Mouse (Mus musculus): ENCODE data around the gene Usp2. TPM values are rescaled to one million over a fixed set of nuclear protein-coding genes. Genes with fewer than 3 reads are reported as not detected.
A peak's percentile ranks its signal among the peaks of the same experiment; 100 is the strongest.

The Usp2 gene
- polyA plus RNA-seq, 1 experiment: 7.2 TPM

DNA sequence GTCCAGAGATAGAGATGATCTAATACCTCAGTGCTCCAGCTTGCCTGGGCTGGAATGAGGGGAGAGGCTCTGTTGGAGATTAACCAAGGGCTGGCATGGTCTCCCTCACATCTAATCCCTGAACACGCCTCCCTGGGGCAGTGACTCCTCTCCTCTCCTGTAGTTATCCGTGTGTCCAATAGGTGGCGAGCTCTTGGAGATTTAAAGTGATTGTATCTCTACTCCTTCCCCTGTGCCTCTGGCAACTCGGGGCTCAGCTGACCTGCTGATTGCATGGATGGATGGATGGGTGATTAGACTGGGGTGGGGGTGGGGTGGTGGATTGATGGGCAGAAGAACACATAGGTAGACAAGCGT, 9.9 kb downstream of the Usp2 start:
- H3K4me3 ChIP-seq (ENCODE audit: insufficient read depth, low read depth, low read length): no peak overlapping the region
- H3K4me1 ChIP-seq (ENCODE audit: control insufficient read depth, insufficient read depth, insufficient read length, low read length): no peaks in the 10 kb centered on the region; the same call in 1 of the 2 replicates

GRCm38 (mm10) chr9:44077266-44077910, 10.6 kb downstream of the Usp2 start:
- no peaks in the 10 kb centered on the region; the same call in 1 of the 2 replicates for H3K4me1 ChIP-seq (ENCODE audit: control insufficient read depth, insufficient read depth, insufficient read length, low read length)
- no peak overlapping the region for H3K4me3 ChIP-seq (ENCODE audit: insufficient read depth, low read depth, low read length)
- H3K27ac ChIP-seq (replicated peaks; ENCODE audit: low read depth, low read length): no peak overlapping the region

More for the DNA sequence above, 9.9 kb downstream of the Usp2 start:
- H3K27ac ChIP-seq (replicated peaks; ENCODE audit: low read depth, low read length): no peak overlapping the region

DNA sequence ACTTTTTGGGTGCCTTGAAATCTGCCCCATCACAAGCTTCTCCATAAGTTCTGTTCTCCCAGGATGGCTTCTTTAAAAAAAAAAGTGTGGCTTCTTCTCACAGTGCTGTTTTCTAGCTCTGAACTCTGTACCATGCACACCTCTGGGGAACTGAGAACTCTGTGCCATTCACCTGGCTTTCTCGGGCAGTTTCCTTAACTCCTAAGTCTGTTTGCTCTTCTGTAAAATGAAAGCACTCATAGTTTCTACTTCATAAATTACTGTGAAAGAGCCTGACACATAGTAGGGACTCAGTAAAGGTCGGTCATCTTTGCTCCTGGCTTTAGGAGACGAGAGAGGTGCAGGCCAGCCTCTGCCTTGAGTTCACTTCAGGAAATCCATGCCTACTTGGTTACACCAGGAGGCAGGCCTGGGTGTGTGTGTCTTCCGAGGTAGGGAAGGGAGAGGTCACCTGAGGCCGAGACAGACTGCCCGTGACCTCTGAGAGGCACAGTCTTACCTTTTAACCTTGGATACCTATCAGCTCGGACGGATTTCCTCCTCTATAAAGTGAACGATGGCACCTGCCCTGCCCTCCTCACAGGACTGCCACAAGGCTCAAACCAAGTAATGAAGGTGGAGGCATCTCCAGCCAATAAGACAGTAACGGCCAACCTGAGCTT, 11.4 kb downstream of the Usp2 start:
- no peak overlapping the region for H3K27ac ChIP-seq (replicated peaks; ENCODE audit: low read depth, low read length)
- no peak overlapping the region for H3K4me3 ChIP-seq (ENCODE audit: insufficient read depth, low read depth, low read length)
- no peaks in the 10 kb centered on the region; the same call in 1 of the 2 replicates for H3K4me1 ChIP-seq (ENCODE audit: control insufficient read depth, insufficient read depth, insufficient read length, low read length)

GRCm38 (mm10) chr9:44078955-44079756, 12.3 kb downstream of the Usp2 start:
- H3K27ac ChIP-seq (replicated peaks; ENCODE audit: low read depth, low read length): no peak overlapping the region
- no peaks in the 10 kb centered on the region; the same call in 1 of the 2 replicates for H3K4me1 ChIP-seq (ENCODE audit: control insufficient read depth, insufficient read depth, insufficient read length, low read length)
- no peak overlapping the region for H3K4me3 ChIP-seq (ENCODE audit: insufficient read depth, low read depth, low read length)

DNA sequence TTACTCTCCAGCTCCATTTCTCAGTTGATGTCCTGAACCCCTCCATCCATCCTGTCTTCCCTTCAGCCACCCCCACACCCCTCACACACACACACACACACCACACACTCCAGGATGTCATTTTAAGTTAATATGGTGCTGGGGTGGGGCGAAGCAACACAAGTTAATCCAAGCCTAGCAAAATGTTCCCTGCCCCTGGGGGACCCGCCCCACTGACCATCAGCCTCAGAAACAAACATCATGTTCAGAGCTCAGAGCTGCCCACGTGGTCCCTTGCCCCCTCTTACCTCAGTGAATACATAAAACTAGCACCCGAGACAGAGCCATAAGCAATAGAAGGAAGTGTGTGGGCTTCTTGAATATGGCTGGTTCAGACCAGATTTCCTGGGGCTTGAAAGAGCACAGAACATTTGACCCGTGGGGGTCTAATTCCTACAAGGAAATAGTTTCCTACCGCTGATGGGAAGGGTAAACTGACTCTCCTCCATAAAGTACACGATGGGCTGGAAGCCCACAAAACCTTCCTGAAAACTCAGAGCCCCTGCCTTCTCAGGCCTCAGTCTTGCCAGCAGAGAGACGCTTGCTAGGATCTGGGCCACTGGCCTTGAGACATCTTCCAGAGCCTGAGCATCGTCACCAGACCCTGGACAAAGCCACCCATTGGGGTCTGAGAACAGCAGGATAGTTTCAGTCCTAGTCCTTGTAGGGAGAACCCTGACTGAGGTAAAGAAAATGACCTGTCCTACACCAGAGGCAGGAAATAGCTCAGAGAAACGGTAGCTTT, 13.4 kb downstream of the Usp2 start:
- Histone ChIP-seq H3K4me1 (ENCODE audit: control insufficient read depth, insufficient read depth, insufficient read length, low read length) (peaks cover 3% of the 10 kb centered on the region), H3K4me3 (ENCODE audit: insufficient read depth, low read depth, low read length) (no peak overlapping the region), H3K27ac (replicated peaks; ENCODE audit: low read depth, low read length) (no peak overlapping the region)

GRCm38 (mm10) chr9:44080953-44081352, 14.1 kb downstream of the Usp2 start:
- no peak overlapping the region for H3K27ac ChIP-seq (replicated peaks; ENCODE audit: low read depth, low read length)
- no peak overlapping the region for H3K4me3 ChIP-seq (ENCODE audit: insufficient read depth, low read depth, low read length)
- peaks cover 3% of the 10 kb centered on the region for H3K4me1 ChIP-seq (ENCODE audit: control insufficient read depth, insufficient read depth, insufficient read length, low read length)

GRCm38 (mm10) chr9:44081581-44081980, 14.8 kb downstream of the Usp2 start:
- no peak overlapping the region for H3K27ac ChIP-seq (replicated peaks; ENCODE audit: low read depth, low read length)
- H3K4me3 ChIP-seq (ENCODE audit: insufficient read depth, low read depth, low read length): no peak overlapping the region
- H3K4me1 ChIP-seq (ENCODE audit: control insufficient read depth, insufficient read depth, insufficient read length, low read length): peaks cover 3% of the 10 kb centered on the region

DNA sequence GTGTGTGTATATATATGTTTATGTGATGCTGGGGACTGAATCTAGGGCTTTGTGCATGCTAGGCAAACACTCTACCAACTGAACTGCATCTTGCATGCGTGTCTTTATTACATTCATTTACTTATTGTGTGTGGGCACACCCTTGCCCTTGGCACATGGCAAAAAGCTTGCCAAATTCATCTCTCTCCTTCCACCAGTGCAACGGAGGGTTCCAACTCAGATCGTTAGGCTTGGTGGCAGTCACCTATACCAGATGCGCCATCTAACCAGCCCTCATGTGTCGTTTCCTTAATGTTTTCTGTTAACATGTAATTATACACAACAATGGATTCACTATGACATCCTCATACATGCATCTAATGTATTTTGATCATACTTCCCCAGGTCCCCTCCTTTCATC, 15.4 kb downstream of the Usp2 start:
- Histone ChIP-seq H3K27ac (replicated peaks; ENCODE audit: low read depth, low read length) (no peak overlapping the region), H3K4me1 (ENCODE audit: control insufficient read depth, insufficient read depth, insufficient read length, low read length) (peaks cover 3% of the 10 kb centered on the region)

DNA sequence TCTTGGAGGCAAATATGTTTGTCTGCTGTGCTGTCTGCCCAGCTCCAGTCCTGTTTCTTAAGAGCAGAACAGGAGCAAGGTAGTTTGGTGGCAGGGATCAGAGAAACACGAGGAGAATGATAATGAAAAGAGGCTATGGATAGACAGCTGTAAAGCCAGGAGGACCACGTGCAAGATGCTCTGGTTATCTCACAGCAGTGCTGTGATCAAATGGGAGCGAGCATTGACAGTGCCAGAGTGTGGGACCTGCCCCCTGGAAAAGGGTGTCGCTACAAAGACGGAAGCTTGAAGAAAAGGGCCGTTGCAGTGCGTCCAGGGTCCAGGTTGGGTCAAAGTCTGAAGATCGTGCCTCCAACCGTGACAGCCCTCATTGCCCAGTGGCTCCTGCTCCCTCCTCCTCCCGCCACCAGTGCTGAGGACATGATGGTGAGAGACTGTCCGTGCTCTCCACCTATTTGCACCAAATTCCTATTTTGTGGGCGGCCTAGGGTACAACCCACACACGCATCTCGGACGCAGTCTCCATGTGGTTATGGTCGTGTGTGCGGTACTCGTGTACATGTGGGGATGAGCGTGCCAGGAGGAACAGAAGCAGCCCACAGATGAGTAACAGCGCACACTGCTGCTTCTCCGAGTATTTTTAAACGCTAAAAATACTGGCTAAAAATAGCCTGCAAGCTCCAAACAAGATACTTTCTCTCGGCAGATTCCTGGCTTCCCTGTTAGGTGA, 16.7 kb downstream of the Usp2 start:
- peaks cover 7% of the 10 kb centered on the region for H3K4me1 ChIP-seq (ENCODE audit: control insufficient read depth, insufficient read depth, insufficient read length, low read length)
- no peak overlapping the region for H3K27ac ChIP-seq (replicated peaks; ENCODE audit: low read depth, low read length)
- H3K4me3 ChIP-seq (ENCODE audit: insufficient read depth, low read depth, low read length): peak overlapping the region; percentile 54; the same call in 1 of the 2 replicates

More for the DNA sequence above, 15.4 kb downstream of the Usp2 start:
- H3K4me3 ChIP-seq (ENCODE audit: insufficient read depth, low read depth, low read length): no peak overlapping the region

DNA sequence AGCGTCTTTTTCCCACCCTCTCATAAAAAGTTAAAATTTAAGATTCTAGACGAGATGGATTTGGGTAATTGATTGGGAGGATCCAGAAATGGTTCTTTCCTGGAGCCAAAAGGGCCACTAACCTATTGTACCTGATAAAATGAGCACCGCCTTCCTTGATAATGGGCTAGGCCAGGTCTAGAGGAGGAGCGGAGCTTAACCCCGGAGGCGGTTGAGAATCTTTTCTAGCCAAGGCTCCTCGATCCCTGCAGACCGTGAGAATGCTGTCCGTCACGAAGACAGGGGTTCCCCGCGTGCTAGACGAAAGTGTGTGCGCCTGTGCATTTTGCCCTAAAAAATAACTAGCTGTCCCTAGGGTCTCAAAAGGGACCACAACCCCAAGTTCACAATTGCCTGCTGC, 17.4 kb downstream of the Usp2 start:
- Histone ChIP-seq H3K4me1 (ENCODE audit: control insufficient read depth, insufficient read depth, insufficient read length, low read length) (peaks cover 11% of the 10 kb centered on the region), H3K4me3 (ENCODE audit: insufficient read depth, low read depth, low read length) (peak overlapping the region; percentile 54), H3K27ac (replicated peaks; ENCODE audit: low read depth, low read length) (0 out of 2 replicates have a peak overlapping the region, but pooled peaks have one; percentile 13)

DNA sequence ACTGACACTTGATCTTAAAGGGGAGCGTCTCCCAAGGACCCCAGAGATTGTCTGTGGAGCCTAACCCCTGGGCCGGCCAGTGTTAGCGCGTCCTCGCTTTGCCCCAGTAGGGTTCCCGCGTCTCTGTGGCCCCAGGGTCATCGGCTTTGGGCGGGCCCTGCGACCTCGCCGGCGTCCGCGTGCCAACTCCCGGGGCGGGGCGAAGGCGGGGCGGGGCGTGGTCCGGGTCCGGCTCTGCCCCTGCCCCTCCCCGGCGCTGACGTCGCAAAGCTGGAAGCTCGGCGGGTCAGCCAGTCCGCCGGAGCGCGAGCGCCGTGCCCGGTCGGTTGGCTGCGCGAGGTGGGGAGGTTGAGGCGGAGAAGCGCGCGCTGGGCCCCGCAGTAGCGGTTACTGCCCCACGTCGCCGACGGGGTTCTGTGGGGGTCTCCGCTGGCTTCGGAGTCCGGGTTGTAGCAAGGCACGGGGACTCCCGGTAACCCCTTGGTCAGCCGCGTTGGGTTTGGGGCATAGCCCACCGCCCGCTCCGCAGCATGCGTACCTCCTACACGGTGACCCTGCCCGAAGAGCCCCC, 17.9 kb downstream of the Usp2 start:
- Histone ChIP-seq H3K4me3 (ENCODE audit: insufficient read depth, low read depth, low read length) (peak overlapping the region; percentile 87), H3K27ac (replicated peaks; ENCODE audit: low read depth, low read length) (peak overlapping the region; percentile 66), H3K4me1 (ENCODE audit: control insufficient read depth, insufficient read depth, insufficient read length, low read length) (peaks cover 13% of the 10 kb centered on the region)

DNA sequence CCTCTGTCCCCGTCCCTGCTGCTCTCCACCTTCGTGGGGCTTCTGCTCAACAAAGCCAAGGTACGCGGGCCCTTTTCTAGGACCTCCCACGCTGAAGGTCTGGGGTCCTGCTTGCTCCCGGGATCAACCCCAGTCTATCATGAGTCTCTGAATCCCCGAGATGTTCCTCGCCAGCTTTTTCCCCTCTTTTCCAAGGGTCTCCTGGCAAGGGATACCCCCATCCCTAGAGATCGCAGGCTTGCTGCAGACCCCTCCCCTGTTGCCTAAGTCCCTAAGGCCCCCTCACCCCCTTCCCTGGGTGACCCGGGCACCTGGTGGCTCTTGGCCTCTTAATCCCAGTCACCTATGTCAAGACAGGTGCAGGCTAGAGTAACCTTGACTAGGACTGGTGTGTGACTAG, 18.5 kb downstream of the Usp2 start:
- H3K4me1 ChIP-seq (ENCODE audit: control insufficient read depth, insufficient read depth, insufficient read length, low read length): peaks cover 16% of the 10 kb centered on the region

GRCm38 (mm10) chr9:44085741-44086665, 19.2 kb downstream of the Usp2 start:
- peak overlapping the region; percentile 66 for H3K27ac ChIP-seq (replicated peaks; ENCODE audit: low read depth, low read length)
- peaks cover 16% of the 10 kb centered on the region for H3K4me1 ChIP-seq (ENCODE audit: control insufficient read depth, insufficient read depth, insufficient read length, low read length)
- H3K4me3 ChIP-seq (ENCODE audit: insufficient read depth, low read depth, low read length): peak overlapping the region; percentile 87

More for the DNA sequence above, 18.5 kb downstream of the Usp2 start:
- H3K27ac ChIP-seq (replicated peaks; ENCODE audit: low read depth, low read length): peak overlapping the region; percentile 66
- H3K4me3 ChIP-seq (ENCODE audit: insufficient read depth, low read depth, low read length): peak overlapping the region; percentile 87
